Mouse (Mus musculus): ENCODE results near the gene C3ar1. TPM values are rescaled to one million over a fixed set of nuclear protein-coding genes. Genes with fewer than 3 reads are reported as not detected.

Gene C3ar1
- polyA plus RNA-seq, 1 experiment from 2014 or later = 2.9 TPM

GRCm38 (mm10) chr6:122800640-122801300 lies 55.2 kb downstream of the C3ar1 start:
- WGBS = 42% methylated on average over 10 of the region's 10 CpGs
- Histone ChIP-seq H3K4me1 (ENCODE audit: control insufficient read depth, insufficient read depth, low read length) (peaks cover 4% of the 10 kb centered on the region; the same call in 1 of the 2 replicates), H3K9me3 (ENCODE audit: control insufficient read depth, low read depth, low read length) (no peaks in the 10 kb centered on the region), H3K27ac (ENCODE audit: low read length) (no peak overlapping the region), H3K4me3 (ENCODE audit: low read depth, low read length) (peak overlapping the region; percentile 50), H3K27me3 (ENCODE audit: control insufficient read depth, insufficient read depth, low read length) (no peaks in the 10 kb centered on the region), H3K9ac (replicated peaks; ENCODE audit: low read depth, low read length) (peak overlapping the region; percentile 53; the same call in 1 of the 2 replicates), H3K4me2 (replicated peaks; ENCODE audit: low read depth, low read length) (peak overlapping the region; percentile 98), H3K36me3 (ENCODE audit: control insufficient read depth, insufficient read depth, low read length) (no peaks in the 10 kb centered on the region)
- no peak for ATAC-seq (ENCODE audit: insufficient number of reproducible peaks, insufficient read depth, low FRiP score, low read depth)

Small RNA genes within 50 kb of the gene (microRNA-seq; reads per million reads assigned to microRNA genes)
- not detected for gene Mir7231

Other genes starting within 250 kb of the C3ar1 start
- not detected in 2 replicates for gene Gdf3, start 246.1 kb downstream of the C3ar1 start, polyA plus RNA-seq (2014; fragmentation: Nextera tagmentation; extraction: Ambion mirVana)
- not detected in 2 replicates for gene Dppa3, start 229.8 kb downstream of the C3ar1 start, polyA plus RNA-seq (2014; fragmentation: Nextera tagmentation; extraction: Ambion mirVana)
- gene Nanog, start 148.7 kb downstream of the C3ar1 start, polyA plus RNA-seq (2014; fragmentation: Nextera tagmentation; extraction: Ambion mirVana) = 0.13 and 0.32 TPM in 2 replicates
- gene Slc2a3, start 54.5 kb downstream of the C3ar1 start, polyA plus RNA-seq (2014; fragmentation: Nextera tagmentation; extraction: Ambion mirVana) = 12.8 and 14.2 TPM in 2 replicates
- gene Foxj2, start 36.2 kb downstream of the C3ar1 start, polyA plus RNA-seq (2014; fragmentation: Nextera tagmentation; extraction: Ambion mirVana) = 6.7 and 7.9 TPM in 2 replicates
- 53.9 and 54.3 TPM in 2 replicates for gene Necap1, start 18.3 kb upstream of the C3ar1 start, polyA plus RNA-seq (2014; fragmentation: Nextera tagmentation; extraction: Ambion mirVana)
- gene Clec4a1, start 65.7 kb upstream of the C3ar1 start, polyA plus RNA-seq (2014; fragmentation: Nextera tagmentation; extraction: Ambion mirVana) = 4.2 and 4.4 TPM in 2 replicates
- gene Clec4a3, start 96.4 kb upstream of the C3ar1 start, polyA plus RNA-seq (2014; fragmentation: Nextera tagmentation; extraction: Ambion mirVana) = 2.6 and 4.2 TPM in 2 replicates
- not detected in 2 replicates for gene Clec4a4, start 134.2 kb upstream of the C3ar1 start, polyA plus RNA-seq (2014; fragmentation: Nextera tagmentation; extraction: Ambion mirVana)
- gene Clec4b1, start 193.8 kb upstream of the C3ar1 start, polyA plus RNA-seq (2014; fragmentation: Nextera tagmentation; extraction: Ambion mirVana) = 0.39 TPM in 1 of 2 replicates, not detected in the other

All from stomach, embryonic 14.5 days (tissue).